Mouse (Mus musculus): ENCODE data around the gene Lefty2.

GRCm38 (mm10) chr1:180941726-180942125 lies 48.8 kb downstream of the Lefty2 start:
- TF ChIP-seq CTCF (IDR thresholded peaks at IDR 0.05; ENCODE audit: insufficient read depth, low read length) (no peak), POLR2A (IDR thresholded peaks at IDR 0.05; ENCODE audit: borderline replicate concordance, extremely low read depth, low read depth, low read length) (no peak)

All from lung, adult 2 months (tissue).